Mouse (Mus musculus): ENCODE measurements at regions not wholly inside any gene's neighbourhood (a gene's known extent, or its start where the extent isn't known, plus 50 kb on each side); places are given as distances from the start of the nearest gene placed in this dataset.

DNA sequence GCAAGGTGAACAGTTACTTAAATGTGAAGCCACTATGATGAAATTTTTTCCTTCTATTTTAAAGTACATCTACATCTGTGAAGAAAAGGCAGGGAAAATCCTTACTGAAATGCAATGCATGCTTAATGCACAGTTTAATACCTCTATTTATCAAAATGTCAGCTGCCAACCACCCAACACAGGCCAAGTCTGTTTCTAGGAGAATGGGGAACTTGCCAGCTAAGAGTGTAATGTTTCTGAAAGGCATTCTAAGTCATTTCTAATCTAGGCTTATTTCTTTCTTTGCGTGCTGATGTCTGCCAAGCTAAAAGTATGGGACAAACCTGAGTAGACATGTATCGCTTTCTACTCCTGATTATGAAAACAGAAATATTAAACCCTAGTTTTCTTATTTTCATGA lies 322.8 kb downstream of the Cdh11 start:
- ChIA-PET CTCF (no interaction called here), POLR2A (no interaction called here)

DNA sequence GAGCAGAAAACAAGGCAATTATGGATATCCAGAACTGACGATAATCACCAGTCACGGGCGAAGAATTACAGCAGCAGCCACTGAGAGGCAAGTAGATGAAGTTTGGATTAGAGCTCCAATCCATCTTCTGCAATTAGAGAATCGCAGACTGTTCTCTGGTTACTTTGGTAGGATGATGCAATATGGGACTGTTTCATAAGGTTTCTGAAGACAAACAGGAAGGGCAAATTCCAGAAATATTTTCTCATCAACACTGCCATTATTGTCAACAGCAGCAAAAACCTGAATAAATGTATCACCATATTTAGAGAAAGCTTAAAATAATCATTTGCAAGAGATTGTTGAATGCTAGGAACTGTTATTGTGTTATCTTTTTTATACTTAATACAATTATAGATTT lies 342.4 kb downstream of the Cdh11 start:
- ChIA-PET POLR2A (no interaction called here), CTCF (no interaction called here)

- ChIA-PET CTCF (no interaction called here), POLR2A (no interaction called here)
Observed at GRCm38 (mm10) chr8:102421828-102422227, 363.6 kb downstream of the Cdh11 start.

GRCm38 (mm10) chr8:102414931-102415330 lies 370.5 kb downstream of the Cdh11 start:
- POLR2A ChIA-PET = no interaction called here
- CTCF ChIA-PET = no interaction called here

DNA sequence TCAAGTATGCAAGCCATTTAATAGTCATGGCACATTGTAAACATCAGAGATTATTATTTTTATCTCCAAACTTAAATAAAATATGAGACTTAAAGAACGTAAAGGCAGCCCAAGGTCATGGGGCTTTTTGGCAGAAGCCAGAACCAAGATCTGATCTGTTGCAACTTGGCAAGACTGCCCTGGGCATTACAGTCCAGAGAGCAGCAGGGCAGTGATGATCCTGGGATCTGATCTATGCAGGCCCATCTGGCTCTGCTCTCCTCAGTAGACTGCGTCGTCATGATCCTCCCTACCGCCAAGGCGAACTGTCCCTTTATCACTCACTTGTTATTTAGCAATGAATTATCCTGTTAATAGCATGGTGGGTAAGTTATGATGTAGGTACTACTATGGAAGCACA lies 372.0 kb downstream of the Cdh11 start:
- POLR2A ChIA-PET = no interaction called here

DNA sequence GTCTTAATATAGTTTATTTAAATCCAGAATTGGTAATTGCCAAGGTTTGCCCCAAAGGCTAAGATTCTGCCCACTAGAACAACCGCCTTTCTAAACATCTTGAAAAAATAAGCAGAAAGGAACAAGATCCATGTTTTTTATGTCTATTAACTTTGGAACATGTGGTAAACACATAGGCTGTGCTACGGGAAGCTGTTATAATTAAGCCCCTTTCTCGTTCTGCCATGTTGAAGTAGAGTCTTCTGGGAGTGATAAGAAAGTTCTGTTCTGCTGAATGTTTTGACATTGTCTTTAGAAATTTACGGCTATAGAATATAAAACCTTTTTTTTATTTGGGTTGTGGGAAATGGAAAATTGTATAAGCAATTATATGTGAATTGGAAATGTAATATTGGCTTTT lies 397.9 kb downstream of the Cdh11 start:
- ChIA-PET POLR2A (no interaction called here), CTCF (no interaction called here)

More for the DNA sequence above, 372.0 kb downstream of the Cdh11 start:
- CTCF ChIA-PET = no interaction called here

DNA sequence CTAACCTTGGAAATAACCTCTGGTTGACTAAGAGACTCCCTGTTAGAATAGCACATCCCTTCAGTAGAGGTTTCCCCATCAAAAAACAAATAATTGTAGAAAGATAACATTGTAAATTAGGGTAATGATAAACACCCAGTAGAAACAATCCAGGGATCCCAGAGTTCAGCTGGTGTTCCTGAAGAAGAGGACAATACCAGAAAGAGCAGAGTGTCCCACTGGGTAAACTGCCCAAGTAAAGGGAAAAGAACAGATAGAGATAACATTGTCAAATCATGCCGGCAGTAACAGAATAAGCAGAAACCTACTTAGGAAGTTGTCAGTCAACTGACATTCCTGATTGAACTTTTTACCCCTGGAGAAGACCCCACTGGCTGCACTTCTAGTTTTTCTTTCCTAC lies 440.1 kb downstream of the Cdh11 start:
- CTCF ChIA-PET = interaction anchor here in 1 of 4 experiments (0.7 kb wide), 1 partner anchor 11 kb away, joined by 3 read pairs; no protein-coding TSS in a partner anchor
- POLR2A ChIA-PET = no interaction called here

- POLR2A ChIA-PET = no interaction called here
- CTCF ChIA-PET = no interaction called here
Observed at GRCm38 (mm10) chr8:102332511-102332910, 452.9 kb downstream of the Cdh11 start.

- POLR2A ChIA-PET = no interaction called here
- CTCF ChIA-PET = no interaction called here
Observed at GRCm38 (mm10) chr8:102331151-102331550, 454.3 kb downstream of the Cdh11 start.

- ChIA-PET POLR2A (no interaction called here), CTCF (no interaction called here)
Observed at GRCm38 (mm10) chr8:102329955-102330354, 455.5 kb downstream of the Cdh11 start.
